10 mouse cellular contexts compared by ENCODE assay signal in genomic region chr6:67530992-67531821, GRCm38 (mm10). TPM values are rescaled to one million over a fixed set of nuclear protein-coding genes. Genes with fewer than 3 reads are reported as not detected.
DNase-seq lines count a peak whose midpoint lies in the region; ATAC-seq lines count a peak whose summit lies in the region.
"Had no signal": no experiment of that assay in that cellular context is flagged by ENCODE, and none has a peak within 500 bp of the region (broad histone marks: within the 10 kb centered on the region; RNA-seq: fewer than 3 reads in every experiment).

No protein-coding gene starts in this region.

- peak; percentile 10 for DNase-seq in embryo, embryonic 10.5 days (ENCODE audit: low spot score)
- no peak for DNase-seq in embryo, embryonic 10 days (ENCODE audit: low spot score)
- DNase-seq in urinary bladder, postnatal 36 days (ENCODE audit: low spot score in 2 of 2): peak; percentile 25 to 36
- DNase-seq in urinary bladder, postnatal 10 days (ENCODE audit: low spot score): no peak
- peak; percentile 53 for DNase-seq in kidney, postnatal 10 days
- DNase-seq in testis, postnatal 10 days (ENCODE audit: low spot score): no peak
- no peak for DNase-seq in adrenal gland, postnatal 14 days
- DNase-seq: layer of hippocampus, adult 9-11 months had no signal

- H3K36me3 ChIP-seq in neural tube, embryonic 15.5 days: no peaks in the 10 kb centered on the region
- H3K36me3 ChIP-seq: midbrain, embryonic 12.5 days had no signal

- no peak overlapping the region for H3K9ac ChIP-seq in neural tube, embryonic 15.5 days (replicated peaks)
- H3K9ac ChIP-seq: midbrain, embryonic 12.5 days had no signal

- peaks cover 27% of the 10 kb centered on the region for H3K4me1 ChIP-seq in neural tube, embryonic 15.5 days

- no peaks in the 10 kb centered on the region for H3K9me3 ChIP-seq in neural tube, embryonic 15.5 days (replicated peaks)
- H3K9me3 ChIP-seq: midbrain, embryonic 12.5 days had no signal

- no peak for ATAC-seq in neural tube, embryonic 15.5 days (ENCODE audit: low FRiP score)

- H3K4me3 ChIP-seq in neural tube, embryonic 15.5 days (replicated peaks): no peak overlapping the region
- H3K4me3 ChIP-seq: midbrain, embryonic 12.5 days had no signal

- 72% methylated on average over 9 of the region's 9 CpGs for WGBS in neural tube, embryonic 15.5 days

- no peak overlapping the region for H3K27ac ChIP-seq in neural tube, embryonic 15.5 days (replicated peaks)
- H3K27ac ChIP-seq: midbrain, embryonic 12.5 days had no signal

- H3K4me2 ChIP-seq in neural tube, embryonic 15.5 days: no peak overlapping the region
- H3K4me2 ChIP-seq: midbrain, embryonic 12.5 days had no signal

- H3K27me3 ChIP-seq in neural tube, embryonic 15.5 days (replicated peaks): peaks cover 52% of the 10 kb centered on the region

RNA-seq across cellular contexts. Expression of gene Tacstd2, which starts 4.4 kb away (rescaled TPM):
- polyA plus RNA-seq in neural tube, embryonic 15.5 days (2015; fragmentation: Nextera tagmentation; extraction: Ambion mirVana): 0.73 and 5.6 TPM in 2 replicates
- total RNA-seq in adrenal gland, postnatal 14 days (2021): 0.23 TPM in 1 of 2 replicates, not detected in the other

RNA-seq across cellular contexts. Expression of gene Il23r, which starts 39.6 kb away (rescaled TPM):
- polyA plus RNA-seq in neural tube, embryonic 15.5 days (2015; fragmentation: Nextera tagmentation; extraction: Ambion mirVana): not detected in 2 replicates
- 2.0 and 4.7 TPM in 2 replicates for total RNA-seq in adrenal gland, postnatal 14 days (2021)
- polyA plus RNA-seq: midbrain, embryonic 12.5 days had no signal

Comparison
In these comparisons a context has a peak if more than half of its experiments do, and no peak if none do; other contexts are left out.
1. DNase-seq: peak in embryo, embryonic 10.5 days (single experiment), urinary bladder, postnatal 36 days (2 of 2) and kidney, postnatal 10 days (single experiment); none in embryo, embryonic 10 days (single experiment), urinary bladder, postnatal 10 days (single experiment), testis, postnatal 10 days (single experiment) and adrenal gland, postnatal 14 days (single experiment).